Mouse (Mus musculus): ENCODE results near the gene Ugt1a6a.

The Ugt1a6a gene

GRCm38 (mm10) chr1:88230421-88230820, 95.8 kb downstream of the Ugt1a6a start:
- no peak for DNase-seq

- DNase-seq, result no peak
Measured at GRCm38 (mm10) chr1:88230981-88231802, 96.6 kb downstream of the Ugt1a6a start.

- DNase-seq, result peak in 1 of 2 experiments; percentile 4
Measured at GRCm38 (mm10) chr1:88231803-88232499, 97.3 kb downstream of the Ugt1a6a start.

- peak in 1 of 2 experiments; percentile 1 for DNase-seq
Measured at GRCm38 (mm10) chr1:88232664-88233380, 98.2 kb downstream of the Ugt1a6a start.

- peak in 1 of 2 experiments; percentile 1 for DNase-seq
Measured at GRCm38 (mm10) chr1:88233421-88234247, 99.0 kb downstream of the Ugt1a6a start.

- DNase-seq, result no peak
Measured at GRCm38 (mm10) chr1:88234248-88234610, 99.6 kb downstream of the Ugt1a6a start.

GRCm38 (mm10) chr1:88234646-88235045, 100.0 kb downstream of the Ugt1a6a start:
- DNase-seq, result no peak

- no peak for DNase-seq
Measured at GRCm38 (mm10) chr1:88235046-88235893, 100.7 kb downstream of the Ugt1a6a start.

GRCm38 (mm10) chr1:88235894-88236415, 101.3 kb downstream of the Ugt1a6a start:
- DNase-seq, result no peak

- no peak for DNase-seq
Measured at GRCm38 (mm10) chr1:88237311-88237710, 102.7 kb downstream of the Ugt1a6a start.

GRCm38 (mm10) chr1:88238771-88239170, 104.2 kb downstream of the Ugt1a6a start:
- DNase-seq, result no peak

GRCm38 (mm10) chr1:88240072-88240471, 105.5 kb downstream of the Ugt1a6a start:
- DNase-seq, result no peak

- no peak for DNase-seq
Measured at GRCm38 (mm10) chr1:88240579-88240978, 106.0 kb downstream of the Ugt1a6a start.

GRCm38 (mm10) chr1:88243861-88244260, 109.3 kb downstream of the Ugt1a6a start:
- no peak for DNase-seq

GRCm38 (mm10) chr1:88245881-88246280, 111.3 kb downstream of the Ugt1a6a start:
- no peak for DNase-seq

- DNase-seq, result no peak
Measured at GRCm38 (mm10) chr1:88246386-88246785, 111.8 kb downstream of the Ugt1a6a start.

GRCm38 (mm10) chr1:88247660-88248059, 113.1 kb downstream of the Ugt1a6a start:
- DNase-seq, result no peak

GRCm38 (mm10) chr1:88248658-88249057, 114.0 kb downstream of the Ugt1a6a start:
- DNase-seq, result peak in 1 of 2 experiments; percentile 51

GRCm38 (mm10) chr1:88249596-88249995, 115.0 kb downstream of the Ugt1a6a start:
- no peak for DNase-seq

- DNase-seq, result no peak
Measured at GRCm38 (mm10) chr1:88250023-88250422, 115.4 kb downstream of the Ugt1a6a start.

GRCm38 (mm10) chr1:88253106-88253505, 118.5 kb downstream of the Ugt1a6a start:
- DNase-seq, result no peak
